Mouse (Mus musculus) heart, adult 2 months (tissue): ENCODE data around the gene Ndnf. TPM values are rescaled to one million over a fixed set of nuclear protein-coding genes. Genes with fewer than 3 reads are reported as not detected.

Experiments used
- DNase-seq, 2 experiments: peaks; one replicate each; pipeline ENCODE4 v3.0.0; 2021
- H3K27ac ChIP-seq: fragments of 200-600 bp; 2 replicates; pipeline ENCODE4 v1.8.1; 2022
- H3K27me3 ChIP-seq: fragments of 200-500 bp; 2 replicates; pipeline ENCODE4 v1.6.1; 2012; ENCODE audit warnings: mild to moderate bottlenecking, low read length, inconsistent platforms, mixed read lengths; ENCODE audit not compliant: control insufficient read depth, insufficient read depth
- H3K36me3 ChIP-seq: fragments of 200-500 bp; 2 replicates; pipeline ENCODE4 v1.6.1; 2012; ENCODE audit warnings: low read length, inconsistent platforms; ENCODE audit not compliant: control insufficient read depth, insufficient read depth
- H3K4me1 ChIP-seq: fragments of 200-500 bp; 2 replicates; pipeline ENCODE4 v1.6.1; 2011; ENCODE audit warnings: low read length; ENCODE audit not compliant: control insufficient read depth, insufficient read depth
- H3K4me3 ChIP-seq: fragments of 200-600 bp; 2 replicates; pipeline ENCODE4 v1.8.1; 2022
- H3K79me2 ChIP-seq: fragments of 200-500 bp; replicated peaks from 2 replicates; pipeline ENCODE4 v1.6.1; 2012; ENCODE audit warnings: mild to moderate bottlenecking, inconsistent platforms, low read length, moderate library complexity, mixed read lengths; ENCODE audit not compliant: control insufficient read depth, insufficient read depth
- H3K9ac ChIP-seq: fragments of 200-500 bp; 2 replicates; pipeline ENCODE4 v1.6.1; 2012; ENCODE audit warnings: low read depth, mild to moderate bottlenecking, control low read depth, inconsistent platforms, low read length, mixed read lengths
- CTCF ChIP-seq: fragments of 200-600 bp; IDR thresholded peaks from 2 replicates; pipeline ENCODE4 v1.8.1; 2022; ENCODE audit warnings: antibody characterized with exemption, mild to moderate bottlenecking, moderate library complexity
- EP300 ChIP-seq: fragments of 200-500 bp; IDR thresholded peaks from 2 replicates; pipeline ENCODE4 v1.6.1; 2011; ENCODE audit warnings: low read depth, low read length, control low read depth; ENCODE audit not compliant: insufficient read depth
- POLR2A ChIP-seq: fragments of 200-500 bp; IDR thresholded peaks from 2 replicates; pipeline ENCODE4 v1.6.1; 2011; ENCODE audit warnings: mild to moderate bottlenecking, low read depth, low read length, control low read depth; ENCODE audit not compliant: insufficient read depth
- WGBS: fragments of 180-500 bp; shearing (Covaris S2); methylation state at CpG from one replicate; pipeline ENCODE4 v1.1.7; 2018; 5-methylcytosine and 5-hydroxymethylcytosine counted together
- intact Hi-C: fragments of 180-260 bp; cut with DNase I; formaldehyde crosslinking; loops from one replicate; pipeline ENCODE4 v1.15.1; 2025
- polyA plus RNA-seq: library from polyadenylated mRNA; depleted of rRNA; stranded (reverse); fragments of >200 nt; gene quantifications from 2 replicates; pipeline ENCODE4 v1.2.3, GENCODE M21; 2012; rRNA removed
- total RNA-seq, 2 experiments: library from RNA; stranded (reverse); gene quantifications; 2 replicates each; pipeline ENCODE4 v1.2.3; 2021

The Ndnf gene
- total and polyA plus RNA-seq, 3 experiments, result 2.5 to 3.6 (median 2.8) TPM

DNA sequence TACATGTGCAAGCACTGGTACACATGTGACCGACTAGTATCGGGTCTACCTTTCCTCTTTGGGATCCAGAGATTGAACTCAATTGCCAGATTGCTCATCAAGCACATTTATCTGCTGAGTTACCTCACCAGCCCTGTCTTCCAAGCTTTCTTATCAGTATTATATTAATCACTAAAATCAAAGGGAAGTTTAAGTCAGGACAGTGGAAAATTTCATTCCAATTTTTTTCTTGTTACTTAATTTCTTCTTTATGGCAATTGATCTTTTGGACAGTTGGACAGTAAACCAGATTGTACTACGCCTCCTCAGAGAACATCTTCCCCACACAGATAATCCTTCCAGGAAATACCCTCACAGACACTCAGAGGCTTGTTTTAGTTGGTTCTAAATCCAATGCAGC lies 88.7 kb downstream of the Ndnf start:
- WGBS, result 85% methylated on average over 3 of the region's 3 CpGs
- no peak for TF ChIP-seq CTCF
- no peak for TF ChIP-seq POLR2A
- no peak for TF ChIP-seq EP300
- no peaks in the 10 kb centered on the region for H3K27me3 ChIP-seq
- no peak overlapping the region for H3K27ac ChIP-seq
- H3K36me3 ChIP-seq, result no peaks in the 10 kb centered on the region
- H3K4me3 ChIP-seq, result no peak overlapping the region
- no peaks in the 10 kb centered on the region for H3K79me2 ChIP-seq
- intact Hi-C loops, result no loop called here
- H3K4me1 ChIP-seq, result no peaks in the 10 kb centered on the region
- H3K9ac ChIP-seq, result no peak overlapping the region
- DNase-seq, result no peak

Other genes with a start within 250 kb of the Ndnf start
- gene Tnip3, start 146.3 kb upstream of the Ndnf start, total RNA-seq, result 1 to 10 TPM; 2.0 to 2.7 TPM
- 0.78 and 1.5 TPM in 2 replicates for gene Tnip3, start 146.3 kb upstream of the Ndnf start, polyA plus RNA-seq
- 1 to 10 TPM; 7.5 to 8.4 TPM for gene Prdm5, start 107.4 kb downstream of the Ndnf start, total RNA-seq
- gene Prdm5, start 107.4 kb downstream of the Ndnf start, polyA plus RNA-seq, result 2.8 and 5.9 TPM in 2 replicates